Mouse (Mus musculus): ENCODE measurements around the gene Spem1.

- TF ChIP-seq ZNF384 (IDR thresholded peaks at IDR 0.05; ENCODE audit: low read depth, low read length) (no peak), CHD2 (IDR thresholded peaks at IDR 0.05; ENCODE audit: low read depth, low read length) (no peak), MAFK (IDR thresholded peaks at IDR 0.05; ENCODE audit: insufficient read depth, low read depth, low read length) (no peak)
Observed at GRCm38 (mm10) chr11:69797924-69798323, 24.1 kb downstream of the Spem1 start.
